Mouse (Mus musculus) stomach, embryonic 15.5 days (tissue): ENCODE measurements around the gene Rbbp8nl. TPM values are rescaled to one million over a fixed set of nuclear protein-coding genes. Genes with fewer than 3 reads are reported as not detected.

Experiments used
- ATAC-seq: fragments of 200-750 bp; cut with Nextera tagmentation; 2 replicates; pipeline ENCODE4 v1.8.0; 2017; ENCODE audit warnings: low read depth, moderate number of reproducible peaks, moderate TSS enrichment; ENCODE audit not compliant: insufficient read depth, low FRiP score
- H3K27ac ChIP-seq: fragments of 300-500 bp; sonication (generic); 2 replicates; pipeline ENCODE4 v1.5.1; 2015; ENCODE audit warnings: mild to moderate bottlenecking, inconsistent platforms
- H3K27me3 ChIP-seq: fragments of 300-500 bp; sonication (generic); replicated peaks from 2 replicates; pipeline ENCODE4 v1.6.1; 2015; ENCODE audit warnings: inconsistent platforms
- H3K36me3 ChIP-seq: fragments of 300-500 bp; sonication (generic); 2 replicates; pipeline ENCODE4 v1.6.1; 2015; ENCODE audit warnings: inconsistent platforms
- H3K4me1 ChIP-seq: fragments of 300-500 bp; sonication (generic); 2 replicates; pipeline ENCODE4 v1.6.1; 2015; ENCODE audit warnings: inconsistent platforms
- H3K4me2 ChIP-seq: fragments of 300-500 bp; sonication (generic); 2 replicates; pipeline ENCODE4 v1.6.1; 2015; ENCODE audit warnings: mild to moderate bottlenecking, inconsistent platforms
- H3K4me3 ChIP-seq: fragments of 300-500 bp; sonication (generic); replicated peaks from 2 replicates; pipeline ENCODE4 v1.5.1; 2015; ENCODE audit warnings: inconsistent platforms
- H3K9ac ChIP-seq: fragments of 300-500 bp; sonication (generic); 2 replicates; pipeline ENCODE4 v1.6.1; 2015; ENCODE audit warnings: inconsistent platforms
- H3K9me3 ChIP-seq: fragments of 300-500 bp; sonication (generic); 2 replicates; pipeline ENCODE4 v1.6.1; 2016; ENCODE audit warnings: inconsistent platforms
- WGBS: fragments of 180-500 bp; shearing (Covaris S2); methylation state at CpG from one replicate; pipeline ENCODE4 v1.1.7; 2015; 5-methylcytosine and 5-hydroxymethylcytosine counted together
- polyA plus RNA-seq: library from polyadenylated mRNA; unstranded; fragments of >200 nt; fragmentation: Nextera tagmentation; extraction: Ambion mirVana; gene quantifications from 2 replicates; pipeline ENCODE4 v1.2.1, GENCODE M21; 2015

The Rbbp8nl gene
- polyA plus RNA-seq, 1 experiment from 2014 or later: 3.4 TPM

- H3K9me3 ChIP-seq: no peaks in the 10 kb centered on the region
- WGBS: 90% methylated on average over 5 of the region's 5 CpGs
Observed at GRCm38 (mm10) chr2:180254436-180255209, 35.1 kb downstream of the Rbbp8nl start.

GRCm38 (mm10) chr2:180251838-180252237 lies 37.8 kb downstream of the Rbbp8nl start:
- WGBS: 72% methylated on average over 3 of the region's 3 CpGs
- H3K4me2 ChIP-seq: no peak overlapping the region
- H3K9me3 ChIP-seq: no peaks in the 10 kb centered on the region
- no peak overlapping the region for H3K9ac ChIP-seq
- no peaks in the 10 kb centered on the region for H3K36me3 ChIP-seq
- no peak for ATAC-seq
- peaks cover 10% of the 10 kb centered on the region; the same call in 1 of the 2 replicates for H3K4me1 ChIP-seq
- H3K27ac ChIP-seq: no peak overlapping the region
- no peak overlapping the region for H3K4me3 ChIP-seq
- no peaks in the 10 kb centered on the region for H3K27me3 ChIP-seq

More at GRCm38 (mm10) chr2:180254436-180255209, 35.1 kb downstream of the Rbbp8nl start:
- no peak overlapping the region for H3K4me3 ChIP-seq
- H3K4me2 ChIP-seq: no peak overlapping the region
- H3K36me3 ChIP-seq: peaks cover 4% of the 10 kb centered on the region; the same call in 1 of the 2 replicates
- peaks cover 12% of the 10 kb centered on the region for H3K4me1 ChIP-seq
- no peak for ATAC-seq
- no peaks in the 10 kb centered on the region for H3K27me3 ChIP-seq
- no peak overlapping the region for H3K27ac ChIP-seq
- no peak overlapping the region for H3K9ac ChIP-seq

DNA sequence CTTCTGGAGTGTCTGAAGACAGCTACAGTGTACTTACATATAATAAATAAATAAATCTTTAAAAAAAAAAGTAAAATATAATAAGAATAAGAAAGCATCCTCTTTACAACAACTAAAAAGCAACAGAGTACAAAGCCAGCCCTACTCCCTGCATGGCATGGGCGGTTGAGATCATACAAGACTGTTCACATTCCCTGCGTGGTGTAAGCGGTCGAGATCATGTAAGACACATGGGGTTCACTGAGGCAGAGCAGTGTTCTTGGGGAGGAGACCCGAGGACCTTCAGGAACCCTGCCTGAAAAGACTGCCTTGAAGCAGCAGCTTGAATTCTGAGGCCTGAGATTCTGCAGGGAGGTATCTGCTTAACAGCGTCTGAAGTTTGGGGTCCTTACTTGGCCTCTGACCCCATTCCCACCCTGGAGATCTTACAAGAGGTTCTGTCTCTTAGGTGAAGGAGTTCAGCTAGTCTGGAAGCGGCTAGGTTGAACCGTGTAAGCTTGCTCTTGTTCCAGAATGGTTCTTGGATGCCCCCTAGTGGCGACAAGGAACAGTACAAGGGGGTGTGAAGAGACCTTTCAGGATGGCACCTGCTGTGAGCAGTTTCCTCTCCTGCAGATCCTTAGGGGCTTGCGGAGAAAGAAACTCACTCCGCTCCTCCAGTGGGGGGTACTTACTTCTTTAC lies 38.6 kb downstream of the Rbbp8nl start:
- no peak overlapping the region for H3K4me2 ChIP-seq
- peaks cover 7% of the 10 kb centered on the region; the same call in 1 of the 2 replicates for H3K4me1 ChIP-seq
- H3K4me3 ChIP-seq: no peak overlapping the region
- H3K9ac ChIP-seq: no peak overlapping the region
- H3K27ac ChIP-seq: no peak overlapping the region
- no peaks in the 10 kb centered on the region for H3K27me3 ChIP-seq
- H3K36me3 ChIP-seq: no peaks in the 10 kb centered on the region
- H3K9me3 ChIP-seq: no peaks in the 10 kb centered on the region
- ATAC-seq: peak; percentile 83
- 31% methylated on average over 11 of the region's 11 CpGs for WGBS

DNA sequence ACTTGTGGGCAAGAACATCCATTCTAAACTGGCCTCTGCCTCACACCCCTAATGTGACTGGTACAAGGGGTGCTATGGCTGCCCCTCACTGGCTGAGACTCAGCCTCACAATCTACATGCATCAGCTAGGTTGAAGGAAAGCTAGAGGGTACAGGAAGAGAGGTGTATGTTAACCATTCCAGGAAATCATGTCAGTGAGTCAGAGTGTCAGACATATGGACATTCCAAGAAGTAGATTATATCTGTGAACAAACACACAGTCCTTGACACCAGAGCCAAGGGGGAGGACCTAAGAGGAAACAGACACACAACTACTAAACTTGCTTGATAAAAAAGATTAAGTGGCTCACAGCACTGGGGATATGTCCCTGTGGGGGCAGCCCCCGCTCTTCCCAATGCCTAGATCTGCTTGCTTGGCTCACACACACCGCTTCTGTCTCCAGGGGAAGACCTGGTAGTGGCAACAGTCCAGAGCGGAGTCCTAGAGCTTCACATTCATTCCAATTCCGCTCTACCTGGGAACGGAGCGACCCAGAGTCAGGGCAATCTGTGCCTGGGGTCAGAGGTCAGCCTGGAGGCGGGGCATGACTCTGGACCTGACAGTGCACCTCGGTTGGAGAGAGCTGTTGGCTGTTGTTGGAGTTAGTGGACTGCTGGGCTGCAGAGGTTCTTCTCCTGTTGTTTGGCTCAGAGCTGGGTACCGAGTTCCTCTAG lies 40.6 kb downstream of the Rbbp8nl start:
- no peaks in the 10 kb centered on the region for H3K27me3 ChIP-seq
- H3K9me3 ChIP-seq: no peaks in the 10 kb centered on the region
- peak; percentile 17; the same call in 1 of the 2 replicates for ATAC-seq
- H3K36me3 ChIP-seq: no peaks in the 10 kb centered on the region
- 63% methylated on average over 9 of the region's 9 CpGs for WGBS
- no peak overlapping the region for H3K4me3 ChIP-seq
- no peak overlapping the region for H3K4me2 ChIP-seq
- H3K9ac ChIP-seq: no peak overlapping the region
- no peak overlapping the region for H3K27ac ChIP-seq
- H3K4me1 ChIP-seq: peaks cover 6% of the 10 kb centered on the region; the same call in 1 of the 2 replicates

GRCm38 (mm10) chr2:180247916-180248315 lies 41.8 kb downstream of the Rbbp8nl start:
- Histone ChIP-seq H3K27ac (no peak overlapping the region), H3K4me3 (no peak overlapping the region), H3K4me1 (peaks cover 6% of the 10 kb centered on the region; the same call in 1 of the 2 replicates), H3K27me3 (no peaks in the 10 kb centered on the region), H3K9me3 (no peaks in the 10 kb centered on the region), H3K9ac (no peak overlapping the region), H3K4me2 (no peak overlapping the region), H3K36me3 (no peaks in the 10 kb centered on the region)
- no peak for ATAC-seq
- 84% methylated on average over 5 of the region's 5 CpGs for WGBS

DNA sequence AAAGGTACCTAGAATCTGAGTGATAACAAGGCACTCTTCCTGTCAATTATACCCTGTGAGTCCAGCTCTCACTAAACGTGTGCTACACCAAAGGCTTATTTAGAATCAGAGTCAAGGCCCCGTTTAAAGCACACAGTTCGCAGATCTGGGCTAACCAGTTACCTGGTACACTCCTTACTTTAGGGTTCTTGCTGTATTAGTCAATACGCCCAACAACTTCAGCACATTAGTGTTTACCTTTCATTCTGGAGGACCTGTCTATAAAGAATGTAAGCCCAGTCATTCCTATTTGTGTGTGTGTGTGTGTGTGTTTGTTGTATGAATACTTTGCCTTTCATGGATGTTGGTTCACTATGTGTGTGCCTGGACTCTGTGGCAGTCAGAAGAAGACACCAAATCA lies 46.6 kb downstream of the Rbbp8nl start:
- no peaks in the 10 kb centered on the region for H3K9me3 ChIP-seq
- H3K4me3 ChIP-seq: no peak overlapping the region
- 72% methylated on average over 4 of the region's 4 CpGs for WGBS
- ATAC-seq: no peak
- H3K27me3 ChIP-seq: no peaks in the 10 kb centered on the region
- no peaks in the 10 kb centered on the region for H3K4me1 ChIP-seq
- H3K9ac ChIP-seq: no peak overlapping the region
- no peak overlapping the region for H3K4me2 ChIP-seq
- no peaks in the 10 kb centered on the region for H3K36me3 ChIP-seq
- no peak overlapping the region for H3K27ac ChIP-seq

- Histone ChIP-seq H3K4me1 (peaks cover 25% of the 10 kb centered on the region), H3K27me3 (no peaks in the 10 kb centered on the region), H3K27ac (no peak overlapping the region), H3K4me2 (no peak overlapping the region), H3K9ac (no peak overlapping the region), H3K4me3 (no peak overlapping the region), H3K9me3 (no peaks in the 10 kb centered on the region), H3K36me3 (no peaks in the 10 kb centered on the region)
- ATAC-seq: no peak
- 62% methylated on average over 5 of the region's 5 CpGs for WGBS
Observed at GRCm38 (mm10) chr2:180238591-180238990, 51.1 kb downstream of the Rbbp8nl start.

DNA sequence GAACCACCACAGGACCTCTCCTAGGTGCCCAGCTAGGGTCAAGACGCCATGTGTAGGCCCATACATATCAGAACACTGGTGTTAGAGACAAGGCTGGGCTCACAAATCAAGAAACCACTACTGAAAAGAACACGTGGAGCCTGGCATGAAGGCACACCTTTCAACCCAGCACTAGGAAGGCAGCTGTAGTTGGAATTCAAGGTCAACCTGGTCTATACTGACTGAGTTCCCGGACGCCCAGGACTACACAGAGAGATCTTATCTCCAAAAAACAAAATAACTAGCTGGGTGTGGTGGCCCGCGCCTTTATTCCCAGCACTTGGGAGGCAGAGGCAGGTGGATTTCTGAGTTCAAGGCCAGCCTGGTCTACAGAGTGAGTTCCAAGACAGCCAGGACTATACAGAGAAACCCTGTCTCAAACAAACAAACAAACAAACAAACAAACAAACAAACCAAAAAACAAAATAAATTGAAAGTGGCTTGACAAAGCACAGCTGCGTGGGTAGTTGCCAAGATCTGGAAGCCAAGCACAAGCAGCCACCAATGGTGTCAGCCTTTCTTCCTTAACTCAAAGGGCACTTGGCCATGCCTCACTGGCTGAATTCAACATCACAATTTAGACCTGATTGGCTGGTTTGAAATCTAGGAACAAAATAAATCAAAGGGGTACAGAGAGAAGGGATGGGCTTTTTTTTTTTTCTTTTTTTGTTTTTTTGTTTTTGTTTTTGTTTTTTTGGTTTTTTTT lies 51.9 kb downstream of the Rbbp8nl start:
- Histone ChIP-seq H3K4me2 (no peak overlapping the region), H3K9me3 (no peaks in the 10 kb centered on the region), H3K4me3 (no peak overlapping the region), H3K9ac (no peak overlapping the region), H3K4me1 (peaks cover 25% of the 10 kb centered on the region), H3K27me3 (no peaks in the 10 kb centered on the region), H3K36me3 (no peaks in the 10 kb centered on the region), H3K27ac (peak overlapping the region; percentile 21; the same call in 1 of the 2 replicates)
- ATAC-seq: no peak
- WGBS: 88% methylated on average over 7 of the region's 7 CpGs

- WGBS: 72% methylated on average over 3 of the region's 3 CpGs
- Histone ChIP-seq H3K36me3 (no peaks in the 10 kb centered on the region), H3K9ac (no peak overlapping the region), H3K4me1 (peaks cover 25% of the 10 kb centered on the region), H3K4me2 (no peak overlapping the region), H3K27ac (peak overlapping the region; percentile 21; the same call in 1 of the 2 replicates), H3K27me3 (no peaks in the 10 kb centered on the region), H3K4me3 (no peak overlapping the region), H3K9me3 (no peaks in the 10 kb centered on the region)
- ATAC-seq: peak; percentile 61
Observed at GRCm38 (mm10) chr2:180236930-180237329, 52.7 kb downstream of the Rbbp8nl start.

- H3K27me3 ChIP-seq: no peaks in the 10 kb centered on the region
- H3K4me1 ChIP-seq: peaks cover 25% of the 10 kb centered on the region
- ATAC-seq: no peak
- WGBS: 47% methylated on average over 2 of the region's 3 CpGs
- no peaks in the 10 kb centered on the region for H3K36me3 ChIP-seq
- peak overlapping the region; percentile 89 for H3K27ac ChIP-seq
- H3K9me3 ChIP-seq: no peaks in the 10 kb centered on the region
- no peak overlapping the region for H3K4me2 ChIP-seq
- H3K4me3 ChIP-seq: no peak overlapping the region
- no peak overlapping the region for H3K9ac ChIP-seq
Observed at GRCm38 (mm10) chr2:180236500-180236899, 53.2 kb downstream of the Rbbp8nl start.

DNA sequence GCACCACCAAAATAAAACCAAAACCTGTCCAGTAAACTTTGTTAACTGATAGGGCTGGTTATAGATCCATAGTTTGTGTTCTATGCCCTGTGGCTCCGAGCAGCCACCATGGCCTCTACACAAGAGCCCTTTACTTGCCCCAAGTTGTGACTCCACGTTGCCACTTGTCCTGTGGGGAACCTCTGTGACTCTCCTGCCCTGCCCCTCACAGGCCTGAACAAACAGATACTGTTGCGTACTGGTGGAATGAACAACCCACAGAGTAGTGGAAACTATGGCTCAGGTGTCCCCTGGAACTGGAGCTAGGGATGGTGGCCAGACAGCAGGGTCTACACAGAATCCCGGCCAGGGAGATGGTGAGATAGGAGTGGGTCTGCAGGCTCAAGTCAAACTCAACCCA lies 53.9 kb downstream of the Rbbp8nl start:
- H3K4me1 ChIP-seq: peaks cover 25% of the 10 kb centered on the region
- H3K9ac ChIP-seq: no peak overlapping the region
- no peaks in the 10 kb centered on the region for H3K9me3 ChIP-seq
- ATAC-seq: no peak
- 77% methylated on average over 4 of the region's 4 CpGs for WGBS
- no peaks in the 10 kb centered on the region for H3K36me3 ChIP-seq
- no peaks in the 10 kb centered on the region for H3K27me3 ChIP-seq
- peak overlapping the region; percentile 89 for H3K27ac ChIP-seq
- H3K4me2 ChIP-seq: no peak overlapping the region
- H3K4me3 ChIP-seq: no peak overlapping the region
